Mouse (Mus musculus) lung, postnatal 0 days (tissue): Measurements from ENCODE around the gene Sf3b1. TPM values are rescaled to one million over a fixed set of nuclear protein-coding genes. Genes with fewer than 3 reads are reported as not detected.
"Not testable (repeated sequence)": the region's sequence is repeated elsewhere in the genome, so short reads cannot be mapped to it uniquely, and the experiment has no call there.

ENCODE experiments used
- ATAC-seq: fragments of 200-750 bp; cut with Nextera tagmentation; 2 replicates; pipeline ENCODE4 v1.8.0; 2017; ENCODE audit warnings: moderate library complexity
- DNase-seq: peaks from one replicate; pipeline ENCODE4 v3.0.0-alpha.2; 2016; ENCODE audit warnings: low spot score
- H3K27ac ChIP-seq: fragments of 300-500 bp; sonication (generic); 2 replicates; pipeline ENCODE4 v1.5.1; 2014; ENCODE audit warnings: antibody characterized with exemption, mild to moderate bottlenecking, low read length, mixed read lengths
- H3K27me3 ChIP-seq: fragments of 300-500 bp; sonication (generic); replicated peaks from 2 replicates; pipeline ENCODE4 v1.6.1; 2014; ENCODE audit warnings: low read length, mixed read lengths; ENCODE audit not compliant: insufficient read depth
- H3K36me3 ChIP-seq: fragments of 300-500 bp; sonication (generic); 2 replicates; pipeline ENCODE4 v1.6.1; 2014; ENCODE audit warnings: low read length, mixed read lengths; ENCODE audit not compliant: insufficient read depth
- H3K4me1 ChIP-seq: fragments of 300-500 bp; sonication (generic); 2 replicates; pipeline ENCODE4 v1.6.1; 2014; ENCODE audit warnings: antibody characterized with exemption, low read depth, low read length, mixed read lengths; ENCODE audit not compliant: insufficient read depth
- H3K4me2 ChIP-seq: fragments of 300-500 bp; sonication (generic); replicated peaks from 2 replicates; pipeline ENCODE4 v1.6.1; 2014; ENCODE audit warnings: low read depth, mild to moderate bottlenecking, low read length, moderate library complexity, mixed read lengths
- H3K4me3 ChIP-seq: fragments of 300-500 bp; sonication (generic); 2 replicates; pipeline ENCODE4 v1.5.1; 2014; ENCODE audit warnings: low read depth, low read length
- H3K9ac ChIP-seq: fragments of 300-500 bp; sonication (generic); replicated peaks from 2 replicates; pipeline ENCODE4 v1.6.1; 2014; ENCODE audit warnings: low read depth, mild to moderate bottlenecking
- H3K9me3 ChIP-seq: fragments of 300-500 bp; sonication (generic); 2 replicates; pipeline ENCODE4 v1.6.1; 2016; ENCODE audit warnings: low read length, mixed read lengths
- CTCF ChIP-seq: IDR thresholded peaks from 2 replicates; pipeline ENCODE4 v1.5.1; 2016; ENCODE audit warnings: antibody characterized with exemption, mild to moderate bottlenecking
- EP300 ChIP-seq: IDR thresholded peaks from 2 replicates; pipeline ENCODE4 v1.6.1; 2016; ENCODE audit warnings: antibody characterized with exemption, mild to moderate bottlenecking, control low read depth
- WGBS: fragments of 180-500 bp; shearing (Covaris S2); extraction: QIAGEN DNeasy Blood & Tissue Kit; methylation state at CpG from one replicate; pipeline ENCODE4 v1.1.7; 2014; 5-methylcytosine and 5-hydroxymethylcytosine counted together
- polyA plus RNA-seq: library from polyadenylated mRNA; unstranded; fragments of >200 nt; fragmentation: Nextera tagmentation; extraction: Ambion mirVana; gene quantifications from 2 replicates; pipeline ENCODE4 v1.2.1, GENCODE M21; 2015

Sf3b1 gene
- polyA plus RNA-seq, 1 experiment from 2014 or later, result 212 TPM

GRCm38 (mm10) chr1:54966858-54967257, 60.4 kb downstream of the Sf3b1 start:
- no peak overlapping the region for H3K4me3 ChIP-seq
- no peak overlapping the region for H3K9ac ChIP-seq
- WGBS, result 88% methylated on average over 3 of the region's 3 CpGs
- no peaks in the 10 kb centered on the region for H3K36me3 ChIP-seq
- H3K4me1 ChIP-seq, result no peaks in the 10 kb centered on the region
- no peaks in the 10 kb centered on the region for H3K27me3 ChIP-seq
- ATAC-seq (no peak), DNase-seq (no peak)
- TF ChIP-seq CTCF, result no peak
- TF ChIP-seq EP300, result no peak
- no peak overlapping the region for H3K27ac ChIP-seq
- H3K9me3 ChIP-seq, result no peaks in the 10 kb centered on the region
- H3K4me2 ChIP-seq, result no peak overlapping the region

GRCm38 (mm10) chr1:54965159-54965995, 61.9 kb downstream of the Sf3b1 start:
- Histone ChIP-seq H3K27ac (no peak overlapping the region), H3K36me3 (no peaks in the 10 kb centered on the region), H3K4me1 (no peaks in the 10 kb centered on the region), H3K27me3 (no peaks in the 10 kb centered on the region), H3K9ac (no peak overlapping the region), H3K4me3 (no peak overlapping the region), H3K9me3 (no peaks in the 10 kb centered on the region), H3K4me2 (no peak overlapping the region)
- no peak for TF ChIP-seq CTCF
- no peak for TF ChIP-seq EP300
- ATAC-seq (no peak), DNase-seq (no peak)
- 71% methylated on average over 11 of the region's 11 CpGs for WGBS

- Histone ChIP-seq H3K9me3 (no peaks in the 10 kb centered on the region), H3K36me3 (no peaks in the 10 kb centered on the region), H3K9ac (no peak overlapping the region), H3K4me1 (no peaks in the 10 kb centered on the region), H3K27ac (no peak overlapping the region), H3K27me3 (no peaks in the 10 kb centered on the region), H3K4me2 (no peak overlapping the region), H3K4me3 (no peak overlapping the region)
- no peak for DNase-seq
- no peak for ATAC-seq
- TF ChIP-seq EP300 (no peak), CTCF (no peak)
- 66% methylated on average over 9 of the region's 9 CpGs for WGBS
Observed at GRCm38 (mm10) chr1:54961724-54962123, 65.6 kb downstream of the Sf3b1 start.

GRCm38 (mm10) chr1:54960613-54961165, 66.6 kb downstream of the Sf3b1 start:
- no peaks in the 10 kb centered on the region for H3K4me1 ChIP-seq
- H3K4me3 ChIP-seq, result no peak overlapping the region
- TF ChIP-seq EP300, result no peak
- no peak for TF ChIP-seq CTCF
- H3K27me3 ChIP-seq, result no peaks in the 10 kb centered on the region
- H3K27ac ChIP-seq, result no peak overlapping the region
- 59% methylated on average over 9 of the region's 9 CpGs for WGBS
- H3K36me3 ChIP-seq, result no peaks in the 10 kb centered on the region
- ATAC-seq (no peak), DNase-seq (no peak)
- no peak overlapping the region for H3K4me2 ChIP-seq
- no peak overlapping the region for H3K9ac ChIP-seq
- no peaks in the 10 kb centered on the region for H3K9me3 ChIP-seq

GRCm38 (mm10) chr1:54958525-54958924, 68.8 kb downstream of the Sf3b1 start:
- no peak for DNase-seq
- H3K4me1 ChIP-seq, result no peaks in the 10 kb centered on the region
- no peaks in the 10 kb centered on the region for H3K9me3 ChIP-seq
- H3K27ac ChIP-seq, result no peak overlapping the region
- no peak overlapping the region for H3K4me2 ChIP-seq
- no peak for ATAC-seq
- peak; percentile 48 for TF ChIP-seq CTCF
- TF ChIP-seq EP300, result no peak
- 63% methylated on average over 3 of the region's 3 CpGs for WGBS
- no peaks in the 10 kb centered on the region for H3K27me3 ChIP-seq
- no peak overlapping the region for H3K4me3 ChIP-seq
- H3K36me3 ChIP-seq, result no peaks in the 10 kb centered on the region
- H3K9ac ChIP-seq, result no peak overlapping the region

GRCm38 (mm10) chr1:54956995-54957394, 70.3 kb downstream of the Sf3b1 start:
- H3K27ac ChIP-seq, DNase-seq, ATAC-seq, H3K9ac ChIP-seq, H3K4me3 ChIP-seq, H3K27me3 ChIP-seq, H3K4me1 ChIP-seq, H3K4me2 ChIP-seq, H3K9me3 ChIP-seq, H3K36me3 ChIP-seq: not testable (repeated sequence)
- WGBS, result 89% methylated on average over 8 of the region's 14 CpGs
